Mouse (Mus musculus) neural tube, embryonic 11.5 days (tissue): ENCODE measurements around the gene Cdh13. TPM values are rescaled to one million over a fixed set of nuclear protein-coding genes. Genes with fewer than 3 reads are reported as not detected.

ENCODE experiments used
- ATAC-seq: fragments of 200-750 bp; cut with Nextera tagmentation; 2 replicates; pipeline ENCODE4 v1.8.0; 2017; ENCODE audit warnings: moderate number of reproducible peaks, mild to moderate bottlenecking, moderate TSS enrichment, moderate library complexity; ENCODE audit not compliant: insufficient read depth, low FRiP score, low TSS enrichment
- DNase-seq: peaks from one replicate; pipeline ENCODE4 v3.0.0-alpha.2; 2015; ENCODE audit warnings: low spot score
- H3K27ac ChIP-seq: fragments of 300-500 bp; sonication (generic); 2 replicates; pipeline ENCODE4 v1.5.1; 2014; ENCODE audit warnings: low read depth, mild to moderate bottlenecking, low read length
- H3K27me3 ChIP-seq: fragments of 300-500 bp; sonication (generic); 2 replicates; pipeline ENCODE4 v1.6.1; 2014; ENCODE audit warnings: mild to moderate bottlenecking, low read length, mixed read lengths; ENCODE audit not compliant: control insufficient read depth, insufficient read depth
- H3K36me3 ChIP-seq: fragments of 300-500 bp; sonication (generic); 2 replicates; pipeline ENCODE4 v1.6.1; 2014; ENCODE audit warnings: mild to moderate bottlenecking, low read length, moderate library complexity, mixed read lengths; ENCODE audit not compliant: control insufficient read depth, insufficient read depth
- H3K4me1 ChIP-seq: fragments of 300-500 bp; sonication (generic); 2 replicates; pipeline ENCODE4 v1.6.1; 2014; ENCODE audit warnings: low read length, mixed read lengths; ENCODE audit not compliant: control insufficient read depth, insufficient read depth
- H3K4me2 ChIP-seq: fragments of 300-500 bp; sonication (generic); 2 replicates; pipeline ENCODE4 v1.6.1; 2014; ENCODE audit warnings: low read depth, mild to moderate bottlenecking, moderate library complexity
- H3K4me3 ChIP-seq: fragments of 300-500 bp; sonication (generic); 2 replicates; pipeline ENCODE4 v1.5.1; 2014; ENCODE audit warnings: low read depth, low read length
- H3K9ac ChIP-seq: fragments of 300-500 bp; sonication (generic); 2 replicates; pipeline ENCODE4 v1.6.1; 2014; ENCODE audit warnings: mild to moderate bottlenecking, low read length
- H3K9me3 ChIP-seq: fragments of 300-500 bp; sonication (generic); 2 replicates; pipeline ENCODE4 v1.6.1; 2016; ENCODE audit warnings: low read length; ENCODE audit not compliant: control insufficient read depth
- WGBS: fragments of 180-500 bp; shearing (Covaris S2); extraction: QIAGEN DNeasy Blood & Tissue Kit; methylation state at CpG from one replicate; pipeline ENCODE4 v1.1.7; 2014; 5-methylcytosine and 5-hydroxymethylcytosine counted together
- polyA plus RNA-seq: library from polyadenylated mRNA; unstranded; fragments of >200 nt; fragmentation: Nextera tagmentation; extraction: Ambion mirVana; gene quantifications from 2 replicates; pipeline ENCODE4 v1.2.1, GENCODE M21; 2014

The Cdh13 gene
- polyA plus RNA-seq, 1 experiment from 2014 or later, result 20.5 TPM

- ATAC-seq (no peak), DNase-seq (no peak)
- H3K36me3 ChIP-seq, result no peaks in the 10 kb centered on the region
- no peaks in the 10 kb centered on the region for H3K9me3 ChIP-seq
- H3K9ac ChIP-seq, result no peak overlapping the region
- WGBS, result 82% methylated on average over 12 of the region's 12 CpGs
- no peak overlapping the region for H3K27ac ChIP-seq
- no peaks in the 10 kb centered on the region for H3K27me3 ChIP-seq
- H3K4me2 ChIP-seq, result no peak overlapping the region
- H3K4me3 ChIP-seq, result no peak overlapping the region
- peaks cover 4% of the 10 kb centered on the region for H3K4me1 ChIP-seq
Measured at GRCm38 (mm10) chr8:118316440-118316839, 32.9 kb downstream of the Cdh13 start.

- no peaks in the 10 kb centered on the region for H3K4me1 ChIP-seq
- no peak overlapping the region for H3K4me3 ChIP-seq
- ATAC-seq (no peak), DNase-seq (no peak)
- no peak overlapping the region for H3K27ac ChIP-seq
- no peak overlapping the region for H3K4me2 ChIP-seq
- H3K9me3 ChIP-seq, result no peaks in the 10 kb centered on the region
- 80% methylated on average over 1 of the region's 1 CpGs for WGBS
- no peak overlapping the region for H3K9ac ChIP-seq
- no peaks in the 10 kb centered on the region for H3K27me3 ChIP-seq
- no peaks in the 10 kb centered on the region for H3K36me3 ChIP-seq
Measured at GRCm38 (mm10) chr8:118320566-118320965, 37.0 kb downstream of the Cdh13 start.

DNA sequence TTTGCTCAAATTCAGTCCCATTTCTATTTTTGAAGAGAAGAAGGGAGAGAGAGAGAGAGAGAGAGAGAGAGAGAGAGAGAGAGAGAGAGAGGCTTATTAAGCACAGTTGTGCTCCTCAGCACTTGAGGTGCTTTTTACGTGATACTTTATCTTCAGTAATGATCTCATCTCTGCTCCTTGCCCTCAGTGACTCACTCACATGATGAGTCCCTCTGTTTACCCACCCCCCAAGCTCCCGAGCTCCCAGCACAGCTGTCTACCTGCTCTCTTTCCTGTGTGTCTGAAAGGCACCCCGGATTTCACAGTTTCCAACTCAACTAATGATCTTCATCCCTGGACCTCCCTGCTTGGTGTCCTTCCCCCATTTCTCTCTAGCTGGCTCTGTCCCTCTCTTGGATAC lies 39.9 kb downstream of the Cdh13 start:
- whole genome bisulfite sequencing, result 75% methylated on average over 3 of the region's 3 CpGs
- Histone ChIP-seq H3K9me3 (no peaks in the 10 kb centered on the region), H3K4me1 (no peaks in the 10 kb centered on the region), H3K4me2 (no peak overlapping the region), H3K9ac (no peak overlapping the region), H3K4me3 (no peak overlapping the region), H3K27ac (no peak overlapping the region), H3K36me3 (no peaks in the 10 kb centered on the region), H3K27me3 (no peaks in the 10 kb centered on the region)
- DNase-seq (no peak), ATAC-seq (no peak)

DNA sequence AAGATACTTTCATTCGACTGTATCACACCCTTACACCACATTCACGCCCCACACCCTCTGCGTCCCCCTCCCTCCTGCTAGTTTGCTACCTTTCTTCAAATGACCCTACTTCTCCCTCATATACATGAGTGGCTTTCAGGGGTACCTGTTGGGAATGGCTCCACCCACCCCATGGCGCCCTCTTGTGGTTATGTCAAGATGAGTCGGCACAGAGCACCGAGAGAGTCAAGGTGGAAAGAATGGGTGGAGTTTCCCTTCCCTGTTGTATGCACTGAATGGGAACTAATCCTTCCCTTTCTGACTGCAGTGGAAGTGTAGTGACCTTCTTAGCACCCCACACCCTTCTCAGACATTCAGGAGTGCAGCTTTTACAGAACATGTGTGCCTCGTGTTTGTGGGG lies 51.4 kb downstream of the Cdh13 start:
- Histone ChIP-seq H3K4me2 (no peak overlapping the region), H3K4me3 (no peak overlapping the region), H3K27me3 (no peaks in the 10 kb centered on the region), H3K9me3 (no peaks in the 10 kb centered on the region), H3K4me1 (no peaks in the 10 kb centered on the region), H3K9ac (no peak overlapping the region), H3K27ac (no peak overlapping the region), H3K36me3 (no peaks in the 10 kb centered on the region)
- ATAC-seq (no peak), DNase-seq (no peak)
- 78% methylated on average over 7 of the region's 7 CpGs for WGBS

- Histone ChIP-seq H3K9me3 (no peaks in the 10 kb centered on the region), H3K27ac (no peak overlapping the region), H3K4me1 (no peaks in the 10 kb centered on the region), H3K9ac (no peak overlapping the region), H3K36me3 (no peaks in the 10 kb centered on the region), H3K4me3 (no peak overlapping the region), H3K27me3 (no peaks in the 10 kb centered on the region), H3K4me2 (no peak overlapping the region)
- DNase-seq, result no peak
- ATAC-seq, result no peak
- 86% methylated on average over 3 of the region's 3 CpGs for WGBS
Measured at GRCm38 (mm10) chr8:118339711-118340110, 56.2 kb downstream of the Cdh13 start.

- WGBS, result 78% methylated on average over 4 of the region's 4 CpGs
- no peak overlapping the region for H3K9ac ChIP-seq
- H3K9me3 ChIP-seq, result no peaks in the 10 kb centered on the region
- H3K4me2 ChIP-seq, result no peak overlapping the region
- no peak overlapping the region for H3K27ac ChIP-seq
- no peaks in the 10 kb centered on the region for H3K27me3 ChIP-seq
- DNase-seq (no peak), ATAC-seq (no peak)
- no peak overlapping the region for H3K4me3 ChIP-seq
- no peaks in the 10 kb centered on the region for H3K4me1 ChIP-seq
- H3K36me3 ChIP-seq, result no peaks in the 10 kb centered on the region
Measured at GRCm38 (mm10) chr8:118343267-118343666, 59.7 kb downstream of the Cdh13 start.

DNA sequence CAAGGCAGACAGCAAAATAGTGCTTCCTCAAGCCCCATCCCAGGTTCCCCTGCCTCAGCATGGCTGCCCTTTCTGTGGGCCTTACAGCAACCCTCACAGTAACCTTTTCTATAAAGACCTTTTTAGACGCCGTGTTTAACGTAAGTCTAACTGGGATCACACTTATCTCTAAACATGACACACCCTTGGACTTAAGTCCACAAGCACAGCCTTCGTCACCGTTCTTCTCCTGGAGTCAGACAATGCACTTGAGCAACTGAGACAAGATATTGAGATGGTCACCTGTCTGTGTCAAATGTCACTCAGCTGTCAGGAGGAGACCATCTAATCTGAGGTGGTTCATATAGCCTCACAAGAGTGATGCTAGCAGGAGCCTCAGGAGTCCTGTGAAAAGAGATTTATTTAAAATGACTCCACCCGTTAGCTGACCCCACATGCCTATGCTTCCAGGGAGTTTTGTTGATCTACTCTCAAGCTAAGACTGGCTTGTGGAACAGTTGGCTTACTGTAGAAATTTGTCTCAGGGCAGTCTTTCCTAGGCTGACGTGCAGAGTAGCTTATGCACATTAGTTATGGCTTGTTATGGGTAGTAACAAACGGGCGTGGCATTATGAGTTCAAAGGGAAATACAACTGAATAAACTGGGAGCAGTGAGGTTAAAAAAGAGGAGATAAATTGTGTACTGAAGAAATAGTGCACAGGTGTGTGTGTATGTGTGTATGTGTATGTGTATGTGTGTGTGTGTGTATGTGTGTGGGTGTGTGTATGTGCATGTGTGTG lies 65.4 kb downstream of the Cdh13 start:
- Histone ChIP-seq H3K36me3 (no peaks in the 10 kb centered on the region), H3K9me3 (no peaks in the 10 kb centered on the region), H3K4me3 (no peak overlapping the region), H3K4me1 (no peaks in the 10 kb centered on the region), H3K9ac (no peak overlapping the region), H3K27me3 (no peaks in the 10 kb centered on the region), H3K4me2 (no peak overlapping the region), H3K27ac (no peak overlapping the region)
- 91% methylated on average over 9 of the region's 9 CpGs for WGBS
- DNase-seq (no peak), ATAC-seq (no peak)

- Histone ChIP-seq H3K4me2 (no peak overlapping the region), H3K27me3 (no peaks in the 10 kb centered on the region), H3K9me3 (no peaks in the 10 kb centered on the region), H3K27ac (no peak overlapping the region), H3K9ac (no peak overlapping the region), H3K4me1 (no peaks in the 10 kb centered on the region), H3K4me3 (no peak overlapping the region), H3K36me3 (no peaks in the 10 kb centered on the region)
- ATAC-seq (no peak), DNase-seq (no peak)
- WGBS, result 57% methylated on average over 7 of the region's 7 CpGs
Measured at GRCm38 (mm10) chr8:118350136-118350535, 66.6 kb downstream of the Cdh13 start.

- no peak overlapping the region for H3K4me2 ChIP-seq
- H3K9ac ChIP-seq, result no peak overlapping the region
- WGBS, result 89% methylated on average over 4 of the region's 4 CpGs
- H3K27me3 ChIP-seq, result no peaks in the 10 kb centered on the region
- H3K4me3 ChIP-seq, result no peak overlapping the region
- ATAC-seq (no peak), DNase-seq (no peak)
- no peaks in the 10 kb centered on the region for H3K4me1 ChIP-seq
- H3K27ac ChIP-seq, result no peak overlapping the region
- no peaks in the 10 kb centered on the region for H3K36me3 ChIP-seq
- H3K9me3 ChIP-seq, result no peaks in the 10 kb centered on the region
Measured at GRCm38 (mm10) chr8:118353022-118353421, 69.5 kb downstream of the Cdh13 start.
